Mouse (Mus musculus): ENCODE results near the gene Sbf1.

- TF ChIP-seq POLR2A (IDR thresholded peaks at IDR 0.05; ENCODE audit: extremely low read depth, insufficient read depth, low read length), result no peak
- TF ChIP-seq CTCF (IDR thresholded peaks at IDR 0.05; ENCODE audit: low read depth, low read length), result no peak
Measured at GRCm38 (mm10) chr15:89363051-89363450, 47.9 kb upstream of the Sbf1 start.
